Mouse (Mus musculus) liver, adult 2 months (tissue): ENCODE data around the gene Ankrd24.

Experiments used
- CTCF ChIP-seq: fragments of 200-500 bp; IDR thresholded peaks from 2 replicates; pipeline ENCODE4 v1.5.1; 2011; ENCODE audit warnings: low read depth, low read length, control low read depth
- POLR2A ChIP-seq: fragments of 200-500 bp; IDR thresholded peaks from 2 replicates; pipeline ENCODE4 v1.6.1; 2011; ENCODE audit warnings: low read length, control low read depth; ENCODE audit not compliant: insufficient read depth; ENCODE audit errors: extremely low read depth

DNA sequence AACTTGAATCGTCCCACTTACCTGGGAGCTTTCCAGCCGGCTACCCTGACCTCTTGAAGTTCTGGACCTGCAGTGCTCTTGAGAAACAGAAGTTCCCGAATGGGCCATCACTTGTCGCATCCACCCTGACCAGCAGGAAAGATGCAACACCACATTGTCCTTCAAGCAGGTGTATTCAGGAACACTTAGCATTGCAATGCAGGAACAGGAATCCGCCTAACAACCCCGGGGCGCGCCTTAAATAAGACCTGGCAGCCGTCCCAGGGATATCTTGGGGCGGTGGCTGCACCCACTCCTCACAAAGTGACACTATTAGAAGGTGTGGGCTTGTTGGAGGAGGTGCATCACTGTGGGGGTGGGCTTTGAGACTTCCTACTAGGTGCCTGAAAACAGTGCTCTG lies 26.8 kb downstream of the Ankrd24 start:
- TF ChIP-seq POLR2A (no peak), CTCF (no peak)
